Mouse (Mus musculus) cerebellum, adult 2 months (tissue): ENCODE measurements around the gene Car9. TPM values are rescaled to one million over a fixed set of nuclear protein-coding genes. Genes with fewer than 3 reads are reported as not detected.
"Not testable (repeated sequence)": the region's sequence is repeated elsewhere in the genome, so short reads cannot be mapped to it uniquely, and the experiment has no call there.

Experiments
- DNase-seq, 2 experiments: peaks; one replicate each; pipeline ENCODE4 v3.0.0; 2021
- H3K27ac ChIP-seq: fragments of 200-500 bp; 2 replicates; pipeline ENCODE4 v1.5.1; 2012; ENCODE audit warnings: low read length, control low read depth, inconsistent platforms; ENCODE audit not compliant: insufficient read depth
- H3K27me3 ChIP-seq: fragments of 200-500 bp; 2 replicates; pipeline ENCODE4 v1.6.1; 2012; ENCODE audit warnings: inconsistent platforms, mild to moderate bottlenecking, low read length, moderate library complexity; ENCODE audit not compliant: control insufficient read depth, insufficient read depth
- H3K4me1 ChIP-seq: fragments of 200-500 bp; 2 replicates; pipeline ENCODE4 v1.6.1; 2011; ENCODE audit warnings: low read length; ENCODE audit not compliant: control insufficient read depth, insufficient read depth
- H3K4me3 ChIP-seq: fragments of 200-500 bp; replicated peaks from 2 replicates; pipeline ENCODE3; 2011; ENCODE audit warnings: mild to moderate bottlenecking, low read depth, low read length, control low read depth; ENCODE audit not compliant: insufficient read depth
- CTCF ChIP-seq: fragments of 200-500 bp; IDR thresholded peaks from 2 replicates; pipeline ENCODE4 v1.5.1; 2011; ENCODE audit warnings: low read depth, mild to moderate bottlenecking, control low read depth, low read length, moderate library complexity, borderline replicate concordance; ENCODE audit not compliant: insufficient read depth
- POLR2A ChIP-seq: fragments of 200-500 bp; IDR thresholded peaks from 2 replicates; pipeline ENCODE4 v1.6.1; 2011; ENCODE audit warnings: low read length, control low read depth, borderline replicate concordance; ENCODE audit not compliant: insufficient read depth
- WGBS: fragments of 180-500 bp; shearing (Covaris S2); methylation state at CpG from one replicate; pipeline ENCODE4 v1.1.7; 2018; 5-methylcytosine and 5-hydroxymethylcytosine counted together
- polyA plus RNA-seq: library from polyadenylated mRNA; depleted of rRNA; stranded (reverse); fragments of >200 nt; gene quantifications from 2 replicates; pipeline ENCODE4 v1.2.3, GENCODE M21; 2012

Car9 gene
- polyA plus RNA-seq, 1 experiment = 15.8 TPM

DNA sequence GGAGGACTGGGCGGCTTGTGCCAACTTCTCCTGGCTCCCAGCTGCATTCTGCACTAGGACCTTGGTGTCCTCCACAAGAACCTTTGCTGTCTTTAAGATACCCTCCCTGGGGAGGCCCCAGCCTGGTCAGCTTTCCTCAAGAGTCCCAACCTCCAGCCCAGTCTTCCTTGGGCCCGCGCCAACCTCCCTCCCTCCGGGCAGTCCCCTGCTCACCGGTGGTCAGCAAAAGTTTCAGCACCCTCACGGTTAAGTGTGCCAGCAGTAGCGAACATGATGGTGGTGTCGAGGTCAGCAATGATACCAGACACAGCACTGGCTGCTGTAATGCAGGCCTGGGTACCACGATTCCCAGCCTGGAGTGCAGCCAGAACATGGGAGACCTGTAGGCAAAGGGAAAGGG, 29.3 kb downstream of the Car9 start:
- Histone ChIP-seq H3K4me1 (no peaks in the 10 kb centered on the region), H3K27me3 (no peaks in the 10 kb centered on the region), H3K4me3 (no peak overlapping the region), H3K27ac (no peak overlapping the region)
- WGBS = 80% methylated on average over 9 of the region's 9 CpGs
- TF ChIP-seq POLR2A (no peak), CTCF (no peak)
- no peak for DNase-seq

GRCm38 (mm10) chr4:43542044-43542443, 35.3 kb downstream of the Car9 start:
- H3K4me1 ChIP-seq = no peaks in the 10 kb centered on the region
- H3K4me3 ChIP-seq = no peak overlapping the region
- H3K27me3 ChIP-seq = no peaks in the 10 kb centered on the region
- 88% methylated on average over 3 of the region's 3 CpGs for WGBS
- DNase-seq = no peak
- no peak for TF ChIP-seq CTCF
- TF ChIP-seq POLR2A = no peak
- H3K27ac ChIP-seq = no peak overlapping the region

GRCm38 (mm10) chr4:43546375-43547047, 39.7 kb downstream of the Car9 start:
- 59% methylated on average over 12 of the region's 12 CpGs for WGBS
- Histone ChIP-seq H3K4me3 (no peak overlapping the region), H3K4me1 (no peaks in the 10 kb centered on the region), H3K27me3 (no peaks in the 10 kb centered on the region), H3K27ac (no peak overlapping the region)
- DNase-seq = no peak
- TF ChIP-seq POLR2A (no peak), CTCF (no peak)

GRCm38 (mm10) chr4:43547160-43547559, 40.4 kb downstream of the Car9 start:
- no peaks in the 10 kb centered on the region for H3K27me3 ChIP-seq
- WGBS = 94% methylated on average over 8 of the region's 8 CpGs
- DNase-seq = no peak
- H3K4me3 ChIP-seq = no peak overlapping the region
- no peak overlapping the region for H3K27ac ChIP-seq
- H3K4me1 ChIP-seq = no peaks in the 10 kb centered on the region
- TF ChIP-seq CTCF (no peak), POLR2A (no peak)

DNA sequence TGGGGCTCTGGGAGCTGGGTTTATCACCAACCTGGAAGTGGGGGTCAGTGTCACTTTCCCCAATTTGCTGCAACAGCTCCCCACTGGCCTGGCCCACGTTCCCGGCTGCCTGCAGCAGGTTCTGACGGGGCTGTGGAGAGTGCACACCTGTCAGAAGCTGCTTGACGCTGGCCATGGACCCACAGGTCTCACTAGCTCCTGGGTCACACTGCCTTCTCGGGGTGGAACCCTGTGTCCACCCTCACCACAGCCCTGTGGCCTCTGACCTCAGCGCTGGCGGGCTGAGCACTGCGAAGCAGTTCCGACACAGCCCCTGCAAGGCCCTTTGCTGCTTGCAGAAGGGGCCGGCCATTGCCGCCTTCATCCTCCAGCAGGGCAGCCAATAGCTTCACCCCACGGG, 42.3 kb downstream of the Car9 start:
- no peak for DNase-seq
- H3K4me3 ChIP-seq = no peak overlapping the region
- no peak for TF ChIP-seq POLR2A
- TF ChIP-seq CTCF = no peak
- no peak overlapping the region for H3K27ac ChIP-seq
- H3K27me3 ChIP-seq = no peaks in the 10 kb centered on the region
- H3K4me1 ChIP-seq = no peaks in the 10 kb centered on the region
- 92% methylated on average over 12 of the region's 12 CpGs for WGBS

- not testable (repeated sequence) for H3K4me3 ChIP-seq, H3K27me3 ChIP-seq, H3K4me1 ChIP-seq, H3K27ac ChIP-seq, DNase-seq
- 87% methylated on average over 6 of the region's 6 CpGs for WGBS
Measured at GRCm38 (mm10) chr4:43551854-43552253, 45.1 kb downstream of the Car9 start.

DNA sequence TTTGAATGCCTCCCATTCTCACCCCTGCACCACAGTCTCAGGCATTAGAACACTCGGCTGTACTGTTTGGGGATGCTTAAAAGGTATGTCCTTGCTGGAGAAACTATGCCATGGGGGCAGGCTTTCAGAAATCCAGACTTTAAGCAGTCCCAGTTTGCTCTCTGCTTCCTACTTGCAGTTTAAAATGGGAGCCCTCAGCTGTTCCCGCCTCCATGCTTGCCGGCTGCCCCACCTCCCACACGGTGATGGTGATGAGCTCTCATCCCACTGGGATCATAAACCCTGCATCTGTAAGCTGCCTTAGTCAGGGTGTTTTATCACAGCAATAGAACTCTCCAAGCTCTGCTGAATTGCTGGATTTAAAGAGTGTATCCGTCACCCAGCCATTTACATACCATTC, 45.7 kb downstream of the Car9 start:
- Histone ChIP-seq H3K27me3 (no peaks in the 10 kb centered on the region), H3K4me1 (no peaks in the 10 kb centered on the region), H3K4me3 (no peak overlapping the region), H3K27ac (no peak overlapping the region)
- no peak for DNase-seq
- WGBS = 97% methylated on average over 5 of the region's 5 CpGs
- no peak for TF ChIP-seq CTCF
- no peak for TF ChIP-seq POLR2A

DNA sequence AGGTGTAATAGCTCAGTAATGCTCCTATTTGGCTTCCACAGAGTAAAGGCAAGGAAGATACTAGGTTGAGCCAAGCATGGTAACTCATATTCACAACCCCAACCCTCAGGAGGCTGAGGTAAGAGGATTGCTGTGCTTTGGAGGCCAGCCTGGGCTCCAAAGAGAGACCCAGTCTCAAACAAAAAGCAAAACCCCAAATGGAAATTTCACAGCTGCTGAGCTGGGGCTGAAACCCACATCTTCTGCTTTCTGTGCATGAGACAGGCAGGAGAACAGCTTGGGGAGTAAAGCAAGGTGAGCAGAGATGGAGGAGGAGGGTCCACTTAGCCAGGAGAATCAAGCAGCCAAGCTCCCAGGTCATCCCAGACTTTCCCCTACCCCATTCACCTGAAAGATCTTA, 47.1 kb downstream of the Car9 start:
- no peak for DNase-seq
- H3K4me1 ChIP-seq = no peaks in the 10 kb centered on the region
- TF ChIP-seq POLR2A (no peak), CTCF (no peak)
- H3K27me3 ChIP-seq = no peaks in the 10 kb centered on the region
- no peak overlapping the region for H3K4me3 ChIP-seq
- no peak overlapping the region for H3K27ac ChIP-seq

GRCm38 (mm10) chr4:43555926-43556325, 49.2 kb downstream of the Car9 start:
- Histone ChIP-seq H3K4me3 (no peak overlapping the region), H3K27me3 (no peaks in the 10 kb centered on the region), H3K27ac (no peak overlapping the region), H3K4me1 (peaks cover 8% of the 10 kb centered on the region; the same call in 1 of the 2 replicates)
- no peak for DNase-seq
- no peak for TF ChIP-seq CTCF
- no peak for TF ChIP-seq POLR2A
- 96% methylated on average over 7 of the region's 7 CpGs for WGBS
